Mouse (Mus musculus): ENCODE measurements around the gene Ssh1. TPM values are rescaled to one million over a fixed set of nuclear protein-coding genes. Genes with fewer than 3 reads are reported as not detected.

Gene Ssh1
- 7.1 and 10.0 TPM in 2 replicates for total RNA-seq (2014; rRNA removed; ENCODE audit: low replicate concordance)
- polyA plus RNA-seq (2015; fragmentation: Nextera tagmentation; extraction: Ambion mirVana) = 5.8 and 6.8 TPM in 2 replicates

DNA sequence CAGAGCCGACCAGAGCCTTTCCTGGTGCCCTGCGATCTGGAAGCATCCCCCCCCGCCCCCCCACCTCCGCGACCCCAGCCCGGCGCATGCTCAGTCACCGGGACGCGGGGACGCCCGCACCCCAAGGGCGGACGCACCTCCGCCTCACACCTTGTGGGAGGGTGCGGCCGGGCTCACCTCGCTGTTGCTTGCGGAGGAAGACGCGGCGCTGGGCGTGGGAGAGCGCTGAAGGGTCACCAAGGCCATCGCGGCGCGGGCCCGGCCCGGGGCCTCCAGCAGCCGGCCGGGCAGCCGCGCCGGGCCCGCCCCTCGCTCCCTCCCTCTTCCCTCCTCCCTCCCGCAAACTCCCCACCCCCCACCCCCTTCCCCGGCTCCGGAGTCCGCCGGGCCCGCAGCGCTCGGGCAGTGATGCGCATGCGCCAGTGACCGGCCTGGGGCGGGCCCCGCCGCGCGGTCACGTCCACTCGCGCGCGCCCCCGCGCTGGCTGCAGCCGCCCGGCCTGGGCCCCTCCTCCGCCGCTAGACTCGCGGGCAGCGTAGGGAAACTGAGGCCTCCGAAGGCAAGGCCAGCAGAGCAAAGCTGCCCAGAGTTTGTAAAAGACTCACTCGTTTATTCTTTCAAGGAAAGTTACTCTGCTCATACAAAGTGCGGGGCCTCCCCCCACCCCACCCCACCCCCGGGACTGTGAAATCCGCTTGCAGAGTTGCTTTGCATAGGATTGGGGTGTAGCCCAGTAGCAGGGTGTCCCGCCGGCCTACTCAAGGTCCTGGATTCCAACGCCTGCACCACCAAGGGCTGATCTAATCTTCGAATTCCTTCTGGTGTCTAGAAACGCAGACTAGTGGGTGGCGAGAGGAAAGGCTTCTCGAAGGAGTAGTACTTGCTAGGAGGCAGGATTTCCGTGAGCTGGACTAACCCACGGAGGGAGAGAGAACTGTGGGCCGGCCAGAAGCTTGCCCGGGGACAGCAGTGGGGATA, at the start of gene Ssh1:
Ssh1 (minus strand) TSS at position 408 of the 979 bp plus-strand sequence.
- Histone ChIP-seq H3K4me1 (ENCODE audit: control insufficient read depth, insufficient read depth) (peaks cover 16% of the 10 kb centered on the region), H3K9me3 (replicated peaks; ENCODE audit: control insufficient read depth, low read length) (no peaks in the 10 kb centered on the region), H3K4me2 (ENCODE audit: low read depth, low read length) (peak within 1 kb of the TSS; percentile 94), H3K36me3 (replicated peaks; ENCODE audit: control insufficient read depth, insufficient read depth, low read length) (peaks cover 9% of the 10 kb centered on the region; the same call in 1 of the 2 replicates), H3K4me3 (ENCODE audit: low read depth, low read length) (peak within 1 kb of the TSS; percentile 81), H3K9ac (replicated peaks; ENCODE audit: low read depth, low read length) (peak within 1 kb of the TSS; percentile 73), H3K27me3 (ENCODE audit: control insufficient read depth, insufficient read depth, low read length) (no peaks in the 10 kb centered on the region), H3K27ac (ENCODE audit: low read depth) (peak within 1 kb of the TSS; percentile 93)
- DNase-seq (ENCODE audit: low spot score) (peak; percentile 85), ATAC-seq (ENCODE audit: insufficient read depth, low read depth) (peak; percentile 89)
- TF ChIP-seq EP300 (IDR thresholded peaks at IDR 0.05; ENCODE audit: low read depth) = no peak
- no peak for TF ChIP-seq CTCF (IDR thresholded peaks at IDR 0.05; ENCODE audit: low read depth)
- WGBS = under 1% methylated on average over 43 of the region's 83 CpGs

DNA sequence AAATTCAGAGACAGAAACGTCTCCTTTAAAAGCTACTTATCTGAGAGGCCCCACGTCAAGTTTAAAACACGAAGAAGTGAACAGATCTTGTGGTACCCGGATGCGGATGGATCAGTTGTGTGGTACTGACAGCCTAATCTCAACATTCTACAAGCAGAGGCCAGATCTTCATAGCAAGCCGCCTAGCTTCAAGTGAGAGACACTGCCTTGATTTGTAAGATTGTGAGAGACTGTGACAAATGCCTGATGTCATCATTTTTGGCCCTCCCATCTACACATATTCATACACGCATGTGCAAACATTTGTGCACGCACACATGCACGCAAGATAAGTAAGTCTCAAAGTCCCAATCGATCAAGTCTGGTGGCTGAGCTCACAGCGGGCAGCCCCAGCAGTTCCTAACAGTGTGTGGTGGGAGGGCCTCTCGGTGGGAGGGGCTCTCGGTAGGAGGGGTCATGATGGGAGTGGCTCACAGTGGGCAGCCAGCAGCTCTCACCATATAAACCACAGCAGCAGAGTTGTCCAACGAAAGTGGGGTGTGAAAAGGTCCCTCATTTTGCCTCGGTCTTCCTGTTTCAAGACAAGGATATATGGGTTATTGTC, 47.7 kb upstream of the Ssh1 start:
- Histone ChIP-seq H3K27me3 (ENCODE audit: control insufficient read depth, insufficient read depth, low read length) (no peaks in the 10 kb centered on the region), H3K36me3 (replicated peaks; ENCODE audit: control insufficient read depth, insufficient read depth, low read length) (no peaks in the 10 kb centered on the region), H3K4me3 (ENCODE audit: low read depth, low read length) (no peak overlapping the region), H3K27ac (ENCODE audit: low read depth) (no peak overlapping the region), H3K9ac (replicated peaks; ENCODE audit: low read depth, low read length) (no peak overlapping the region), H3K4me1 (ENCODE audit: control insufficient read depth, insufficient read depth) (peaks cover 4% of the 10 kb centered on the region; the same call in 1 of the 2 replicates), H3K9me3 (replicated peaks; ENCODE audit: control insufficient read depth, low read length) (no peaks in the 10 kb centered on the region), H3K4me2 (ENCODE audit: low read depth, low read length) (no peak overlapping the region)
- whole genome bisulfite sequencing = 19% methylated on average over 15 of the region's 15 CpGs
- TF ChIP-seq CTCF (IDR thresholded peaks at IDR 0.05; ENCODE audit: low read depth) (no peak), EP300 (IDR thresholded peaks at IDR 0.05; ENCODE audit: low read depth) (no peak)
- DNase-seq (ENCODE audit: low spot score) (no peak), ATAC-seq (ENCODE audit: insufficient read depth, low read depth) (peak; percentile 51)

DNA sequence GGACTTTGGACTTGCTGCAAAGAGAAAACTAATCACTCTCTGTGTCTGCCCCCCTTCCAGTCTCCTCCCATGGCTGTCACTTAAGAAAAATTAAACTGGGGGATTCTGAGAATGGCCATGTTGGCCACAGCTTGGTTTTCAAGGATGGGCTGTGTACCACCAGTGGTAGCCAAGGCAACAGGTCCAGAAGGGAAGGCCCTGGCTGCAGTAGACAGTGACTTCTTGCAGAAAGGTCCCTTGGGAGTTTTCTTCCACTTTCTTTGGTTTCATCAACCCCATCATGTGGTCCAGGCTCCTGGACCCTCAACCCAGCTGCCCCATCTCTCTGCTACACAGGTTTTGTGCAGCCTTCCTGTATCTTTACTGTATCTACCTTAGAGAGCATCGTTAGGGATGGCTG, 47.2 kb upstream of the Ssh1 start:
- 66% methylated on average over 1 of the region's 1 CpGs for WGBS
- Histone ChIP-seq H3K36me3 (replicated peaks; ENCODE audit: control insufficient read depth, insufficient read depth, low read length) (no peaks in the 10 kb centered on the region), H3K27me3 (ENCODE audit: control insufficient read depth, insufficient read depth, low read length) (no peaks in the 10 kb centered on the region), H3K9me3 (replicated peaks; ENCODE audit: control insufficient read depth, low read length) (no peaks in the 10 kb centered on the region), H3K27ac (ENCODE audit: low read depth) (no peak overlapping the region), H3K9ac (replicated peaks; ENCODE audit: low read depth, low read length) (no peak overlapping the region), H3K4me1 (ENCODE audit: control insufficient read depth, insufficient read depth) (peaks cover 4% of the 10 kb centered on the region; the same call in 1 of the 2 replicates), H3K4me2 (ENCODE audit: low read depth, low read length) (no peak overlapping the region), H3K4me3 (ENCODE audit: low read depth, low read length) (no peak overlapping the region)
- ATAC-seq (ENCODE audit: insufficient read depth, low read depth) = no peak
- no peak for DNase-seq (ENCODE audit: low spot score)
- no peak for TF ChIP-seq EP300 (IDR thresholded peaks at IDR 0.05; ENCODE audit: low read depth)
- TF ChIP-seq CTCF (IDR thresholded peaks at IDR 0.05; ENCODE audit: low read depth) = no peak

DNA sequence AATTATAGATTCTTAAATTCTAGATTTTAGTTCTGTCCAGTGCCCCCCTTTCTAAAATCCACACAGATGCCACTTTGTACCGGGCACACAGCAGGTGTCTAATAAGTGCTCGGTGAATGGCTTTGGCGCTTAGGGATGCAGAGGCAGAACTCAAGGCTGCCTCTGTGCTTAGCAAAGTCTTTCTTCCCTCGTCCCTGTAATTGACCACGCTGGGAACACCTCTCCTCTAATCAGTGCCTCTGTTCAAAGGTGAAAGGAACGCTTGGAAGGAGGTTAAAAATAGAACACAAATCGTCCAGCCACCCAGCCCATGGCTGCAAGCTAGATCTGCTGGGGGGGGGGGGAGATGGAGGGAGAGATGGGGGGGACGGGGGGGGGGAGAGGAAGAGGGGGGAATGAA, 46.8 kb upstream of the Ssh1 start:
- no peak overlapping the region for H3K4me3 ChIP-seq (ENCODE audit: low read depth, low read length)
- no peak overlapping the region for H3K9ac ChIP-seq (replicated peaks; ENCODE audit: low read depth, low read length)
- H3K27ac ChIP-seq (ENCODE audit: low read depth) = no peak overlapping the region
- no peaks in the 10 kb centered on the region for H3K27me3 ChIP-seq (ENCODE audit: control insufficient read depth, insufficient read depth, low read length)
- peaks cover 4% of the 10 kb centered on the region; the same call in 1 of the 2 replicates for H3K4me1 ChIP-seq (ENCODE audit: control insufficient read depth, insufficient read depth)
- DNase-seq (ENCODE audit: low spot score) (no peak), ATAC-seq (ENCODE audit: insufficient read depth, low read depth) (no peak)
- H3K4me2 ChIP-seq (ENCODE audit: low read depth, low read length) = no peak overlapping the region
- H3K36me3 ChIP-seq (replicated peaks; ENCODE audit: control insufficient read depth, insufficient read depth, low read length) = no peaks in the 10 kb centered on the region
- H3K9me3 ChIP-seq (replicated peaks; ENCODE audit: control insufficient read depth, low read length) = no peaks in the 10 kb centered on the region
- TF ChIP-seq EP300 (IDR thresholded peaks at IDR 0.05; ENCODE audit: low read depth) = no peak
- no peak for TF ChIP-seq CTCF (IDR thresholded peaks at IDR 0.05; ENCODE audit: low read depth)
- WGBS = 18% methylated on average over 8 of the region's 8 CpGs

DNA sequence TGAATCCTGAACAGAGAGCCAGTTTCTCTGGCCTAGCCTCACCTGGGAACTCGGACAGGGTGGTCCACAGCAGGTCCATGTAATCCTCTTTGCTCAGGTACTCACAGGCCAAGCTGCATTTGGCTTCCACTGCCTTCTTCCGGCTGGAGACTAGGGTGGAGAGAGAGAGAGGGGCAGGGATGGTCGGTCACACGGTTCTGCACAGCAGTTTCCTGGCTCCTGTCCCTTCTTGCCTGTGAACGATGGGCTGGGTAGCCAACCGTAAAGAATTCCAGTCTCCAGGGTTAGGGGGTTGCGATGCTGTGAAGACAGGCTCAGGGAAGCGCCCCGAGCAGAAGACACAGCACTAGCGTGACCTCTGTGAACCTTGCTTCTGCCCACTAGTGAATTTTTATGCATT, 41.4 kb upstream of the Ssh1 start:
- no peaks in the 10 kb centered on the region; the same call in 1 of the 2 replicates for H3K4me1 ChIP-seq (ENCODE audit: control insufficient read depth, insufficient read depth)
- WGBS = 52% methylated on average over 10 of the region's 10 CpGs
- no peak overlapping the region for H3K9ac ChIP-seq (replicated peaks; ENCODE audit: low read depth, low read length)
- no peaks in the 10 kb centered on the region for H3K36me3 ChIP-seq (replicated peaks; ENCODE audit: control insufficient read depth, insufficient read depth, low read length)
- TF ChIP-seq EP300 (IDR thresholded peaks at IDR 0.05; ENCODE audit: low read depth) = no peak
- no peak for TF ChIP-seq CTCF (IDR thresholded peaks at IDR 0.05; ENCODE audit: low read depth)
- no peak overlapping the region for H3K4me2 ChIP-seq (ENCODE audit: low read depth, low read length)
- DNase-seq (ENCODE audit: low spot score) = no peak
- H3K9me3 ChIP-seq (replicated peaks; ENCODE audit: control insufficient read depth, low read length) = no peaks in the 10 kb centered on the region
- H3K4me3 ChIP-seq (ENCODE audit: low read depth, low read length) = no peak overlapping the region
- H3K27me3 ChIP-seq (ENCODE audit: control insufficient read depth, insufficient read depth, low read length) = no peaks in the 10 kb centered on the region
- H3K27ac ChIP-seq (ENCODE audit: low read depth) = no peak overlapping the region
- ATAC-seq (ENCODE audit: insufficient read depth, low read depth) = no peak
